Mouse (Mus musculus) left cerebral cortex, adult 2 months (tissue): ENCODE measurements at regions not wholly inside any gene's neighbourhood (a gene's known extent, or its start where the extent isn't known, plus 50 kb on each side); places are given as distances from the start of the nearest gene placed in this dataset.

Experiments used
- DNase-seq, 2 experiments: peaks; one replicate each; pipeline ENCODE4 v3.0.0; 2021 to 2022; ENCODE audit warnings: low spot score in 2 of 2, mixed read lengths in 1 of 2; ENCODE audit errors: extremely low spot score in 1 of 2
- H3K27ac ChIP-seq: fragments of 200-600 bp; 2 replicates; pipeline ENCODE4 v1.8.1; 2022
- H3K4me3 ChIP-seq: fragments of 200-600 bp; 2 replicates; pipeline ENCODE4 v1.8.1; 2022
- CTCF ChIP-seq: fragments of 200-600 bp; IDR thresholded peaks from 2 replicates; pipeline ENCODE4 v1.8.1; 2022; ENCODE audit warnings: antibody characterized with exemption, mild to moderate bottlenecking, moderate library complexity
- intact Hi-C: fragments of 180-260 bp; cut with DNase I; formaldehyde crosslinking; loops from one replicate; pipeline ENCODE4 v1.15.1; 2025

GRCm38 (mm10) chr1:167905424-167905823, 216.4 kb downstream of the Lmx1a start:
- Histone ChIP-seq H3K27ac (no peak overlapping the region), H3K4me3 (no peak overlapping the region)
- no peak for TF ChIP-seq CTCF
- intact Hi-C loops: no loop called here
- DNase-seq: no peak

GRCm38 (mm10) chr1:167912074-167912473, 223.0 kb downstream of the Lmx1a start:
- no peak for DNase-seq
- intact Hi-C loops: no loop called here
- H3K4me3 ChIP-seq: no peak overlapping the region
- no peak for TF ChIP-seq CTCF
- no peak overlapping the region for H3K27ac ChIP-seq

GRCm38 (mm10) chr1:167914982-167915561, 226.0 kb downstream of the Lmx1a start:
- H3K4me3 ChIP-seq: no peak overlapping the region
- H3K27ac ChIP-seq: no peak overlapping the region

GRCm38 (mm10) chr1:167915578-167916275, 226.7 kb downstream of the Lmx1a start:
- TF ChIP-seq CTCF: no peak
- no peak overlapping the region for H3K4me3 ChIP-seq
- intact Hi-C loops: loop anchor here (5.0 kb wide), 1 partner anchor 248 kb away; no protein-coding TSS in a partner anchor
- no peak overlapping the region for H3K27ac ChIP-seq
- DNase-seq: no peak

More at GRCm38 (mm10) chr1:167914982-167915561, 226.0 kb downstream of the Lmx1a start:
- peak; percentile 71 to 87 for DNase-seq
- intact Hi-C loops: loop anchor here (5.0 kb wide), 1 partner anchor 248 kb away; no protein-coding TSS in a partner anchor
- peak; percentile 85 for TF ChIP-seq CTCF

- Histone ChIP-seq H3K4me3 (no peak overlapping the region), H3K27ac (no peak overlapping the region)
- TF ChIP-seq CTCF: no peak
- DNase-seq: no peak
- intact Hi-C loops: loop anchor here (5.0 kb wide), 1 partner anchor 511 kb away; no protein-coding TSS in a partner anchor
These were observed 233.9 kb downstream of the Lmx1a start for GRCm38 (mm10) chr1:167922917-167923316.

GRCm38 (mm10) chr1:167928060-167928467, 239.0 kb downstream of the Lmx1a start:
- Histone ChIP-seq H3K27ac (no peak overlapping the region), H3K4me3 (no peak overlapping the region)
- TF ChIP-seq CTCF: peak; percentile 33
- no peak for DNase-seq
- intact Hi-C loops: no loop called here

GRCm38 (mm10) chr1:167929729-167930341, 240.8 kb downstream of the Lmx1a start:
- H3K4me3 ChIP-seq: peak overlapping the region; percentile 17; the same call in 1 of the 2 replicates
- intact Hi-C loops: no loop called here
- DNase-seq: no peak
- TF ChIP-seq CTCF: peak; percentile 25
- no peak overlapping the region for H3K27ac ChIP-seq

- intact Hi-C loops: no loop called here
- peak in 1 of 2 experiments; percentile 22 for DNase-seq
- Histone ChIP-seq H3K4me3 (no peak overlapping the region), H3K27ac (no peak overlapping the region)
- TF ChIP-seq CTCF: peak; percentile 82
These were observed 243.1 kb downstream of the Lmx1a start for GRCm38 (mm10) chr1:167932088-167932487.

GRCm38 (mm10) chr1:167936726-167937125, 247.7 kb downstream of the Lmx1a start:
- DNase-seq: no peak
- H3K4me3 ChIP-seq: no peak overlapping the region
- H3K27ac ChIP-seq: no peak overlapping the region
- intact Hi-C loops: no loop called here
- TF ChIP-seq CTCF: no peak

GRCm38 (mm10) chr1:167938176-167938575, 249.1 kb downstream of the Lmx1a start:
- Histone ChIP-seq H3K27ac (no peak overlapping the region), H3K4me3 (no peak overlapping the region)
- DNase-seq: no peak
- intact Hi-C loops: no loop called here
- TF ChIP-seq CTCF: peak; percentile 31

- Histone ChIP-seq H3K27ac (no peak overlapping the region), H3K4me3 (peak overlapping the region; percentile 24; the same call in 1 of the 2 replicates)
- intact Hi-C loops: loop anchor here (1.0 to 10.0 kb wide), 6 partner anchors 250 to 1993 kb away; no protein-coding TSS in a partner anchor
- peak in 1 of 2 experiments; percentile 23 for DNase-seq
- peak; percentile 86 for TF ChIP-seq CTCF
These were observed 253.0 kb downstream of the Lmx1a start for GRCm38 (mm10) chr1:167942037-167942470.

GRCm38 (mm10) chr1:167943121-167943520, 254.1 kb downstream of the Lmx1a start:
- no peak for TF ChIP-seq CTCF
- H3K4me3 ChIP-seq: no peak overlapping the region
- no peak overlapping the region for H3K27ac ChIP-seq
- intact Hi-C loops: loop anchor here (2.0 to 10.0 kb wide), 5 partner anchors 249 to 1992 kb away; no protein-coding TSS in a partner anchor
- DNase-seq: no peak
